Comparison of ENCODE assay signal across 9 mouse cellular contexts in genomic region chr8:87831116-87831515, GRCm38 (mm10).
A peak's percentile ranks its signal among the peaks of the same experiment; 100 is the strongest.
DNase-seq lines count a peak whose midpoint lies in the region; ATAC-seq and TF ChIP-seq lines count a peak whose summit lies in the region.
"Had no signal": no experiment of that assay in that cellular context is flagged by ENCODE, and none has a peak within 500 bp of the region (broad histone marks: within the 10 kb centered on the region; RNA-seq: fewer than 3 reads in every experiment).

No protein-coding gene starts in this region.

- no peak overlapping the region for H3K9ac ChIP-seq in heart, embryonic 12.5 days
- H3K9ac ChIP-seq in ES-E14 (ENCODE audit: insufficient read depth, low read depth, low read length, poor library complexity, severe bottlenecking), result peak overlapping the region; percentile 24; the same call in 1 of the 2 replicates
- H3K9ac ChIP-seq in forebrain, embryonic 13.5 days, result no peak overlapping the region
- H3K9ac ChIP-seq in midbrain, embryonic 11.5 days (ENCODE audit: low read length), result peak overlapping the region; percentile 52
- H3K9ac ChIP-seq: lung, embryonic 15.5 days had no signal

- no peak for ATAC-seq in heart, embryonic 12.5 days (ENCODE audit: insufficient number of reproducible peaks, low FRiP score)
- no peak for ATAC-seq in forebrain, embryonic 13.5 days
- peak; percentile 46 for ATAC-seq in midbrain, embryonic 11.5 days (ENCODE audit: low FRiP score)

- 22% methylated on average over 9 of the region's 9 CpGs for WGBS in heart, embryonic 12.5 days
- 4% methylated on average over 9 of the region's 9 CpGs for WGBS in forebrain, embryonic 13.5 days
- 3% methylated on average over 9 of the region's 9 CpGs for WGBS in midbrain, embryonic 11.5 days

- H3K9me3 ChIP-seq in heart, embryonic 12.5 days (replicated peaks), result no peaks in the 10 kb centered on the region
- H3K9me3 ChIP-seq in ES-E14 (ENCODE audit: control insufficient read depth, insufficient read depth, low read depth, low read length), result no peaks in the 10 kb centered on the region
- no peaks in the 10 kb centered on the region for H3K9me3 ChIP-seq in forebrain, embryonic 13.5 days (replicated peaks)
- H3K9me3 ChIP-seq in midbrain, embryonic 11.5 days (ENCODE audit: control insufficient read depth, low read length), result no peaks in the 10 kb centered on the region
- H3K9me3 ChIP-seq: lung, embryonic 15.5 days had no signal

- peak overlapping the region; percentile 36; the same call in 1 of the 2 replicates for H3K27ac ChIP-seq in heart, embryonic 12.5 days (ENCODE audit: poor library complexity, severe bottlenecking)
- H3K27ac ChIP-seq in ES-E14 (ENCODE audit: insufficient read depth, low read depth, low read length, poor library complexity, severe bottlenecking), result peak overlapping the region; percentile 17; the same call in 1 of the 2 replicates
- H3K27ac ChIP-seq in forebrain, embryonic 13.5 days, result peak overlapping the region; percentile 83
- H3K27ac ChIP-seq in midbrain, embryonic 11.5 days (ENCODE audit: low read depth, low read length), result peak overlapping the region; percentile 98
- H3K27ac ChIP-seq: lung, embryonic 15.5 days had no signal

- in situ Hi-C loops in ES-E14 (cut with MboI; ENCODE audit: low sequenced_read_pairs in 2 of 2, unreplicated experiment in 2 of 2), result no loop called here

- H3K4me3 ChIP-seq in heart, embryonic 12.5 days, result no peak overlapping the region
- H3K4me3 ChIP-seq in ES-E14 (ENCODE audit: insufficient read depth in 1 of 2, low read depth in 1 of 2, low read length in 2 of 2, poor library complexity in 1 of 2, severe bottlenecking in 1 of 2), result no peak overlapping the region
- H3K4me3 ChIP-seq in forebrain, embryonic 13.5 days, result no peak overlapping the region
- no peak overlapping the region for H3K4me3 ChIP-seq in midbrain, embryonic 11.5 days (ENCODE audit: low read depth, low read length)
- H3K4me3 ChIP-seq: lung, embryonic 15.5 days had no signal

- intact Hi-C loops in heart, postnatal 14 days (cut with DNase I), result no loop called here

- no peak for DNase-seq in heart, postnatal 14 days
- no peak for DNase-seq in ES-E14 (ENCODE audit: low read depth, low spot score)
- DNase-seq in midbrain, embryonic 11.5 days (ENCODE audit: low spot score, missing footprints), result peak; percentile 95
- DNase-seq in adrenal gland, postnatal 4 days (ENCODE audit: low spot score in 2 of 2), result no peak
- DNase-seq in cerebellum, adult 9-10 months, result no peak
- DNase-seq in lung, postnatal 14 days, result no peak

- H3K4me2 ChIP-seq in heart, embryonic 12.5 days, result no peak overlapping the region
- 0 out of 2 replicates have a peak overlapping the region, but pooled peaks have one; percentile 3 for H3K4me2 ChIP-seq in forebrain, embryonic 13.5 days
- H3K4me2 ChIP-seq in midbrain, embryonic 11.5 days, result peak overlapping the region; percentile 22; the same call in 1 of the 2 replicates
- H3K4me2 ChIP-seq: lung, embryonic 15.5 days had no signal

- H3K27me3 ChIP-seq in heart, embryonic 12.5 days (replicated peaks), result no peaks in the 10 kb centered on the region
- H3K27me3 ChIP-seq in forebrain, embryonic 13.5 days, result no peaks in the 10 kb centered on the region
- no peaks in the 10 kb centered on the region for H3K27me3 ChIP-seq in midbrain, embryonic 11.5 days (ENCODE audit: control insufficient read depth, insufficient read depth, low read length)
- H3K27me3 ChIP-seq: lung, embryonic 15.5 days had no signal

- H3K4me1 ChIP-seq in heart, embryonic 12.5 days (replicated peaks), result peaks cover 62% of the 10 kb centered on the region
- peaks cover 3 to 30% of the 10 kb centered on the region in 2 experiments; a peak in 2 of 4 replicates for H3K4me1 ChIP-seq in ES-E14 (ENCODE audit: control insufficient read depth in 2 of 2, insufficient read depth in 2 of 2, low read length in 2 of 2, poor library complexity in 1 of 2)
- peaks cover 65% of the 10 kb centered on the region for H3K4me1 ChIP-seq in forebrain, embryonic 13.5 days
- peaks cover 70% of the 10 kb centered on the region for H3K4me1 ChIP-seq in midbrain, embryonic 11.5 days (ENCODE audit: control insufficient read depth, insufficient read depth, low read length)

- H3K36me3 ChIP-seq in heart, embryonic 12.5 days, result no peaks in the 10 kb centered on the region
- no peaks in the 10 kb centered on the region for H3K36me3 ChIP-seq in ES-E14 (ENCODE audit: control insufficient read depth, insufficient read depth, low read length, poor library complexity, severe bottlenecking)
- no peaks in the 10 kb centered on the region for H3K36me3 ChIP-seq in forebrain, embryonic 13.5 days (ENCODE audit: poor library complexity, severe bottlenecking)
- H3K36me3 ChIP-seq in midbrain, embryonic 11.5 days (ENCODE audit: control insufficient read depth, insufficient read depth, low read length), result no peaks in the 10 kb centered on the region
- H3K36me3 ChIP-seq: lung, embryonic 15.5 days had no signal

TF ChIP-seq in ES-E14, 5 proteins besides CTCF, POLR2A, EP300 and RAD21:
- TF ChIP-seq CHD2 (IDR thresholded peaks at IDR 0.05; ENCODE audit: low read depth, low read length) (no peak), HCFC1 (IDR thresholded peaks at IDR 0.05; ENCODE audit: borderline replicate concordance, insufficient read depth, low read length) (no peak), MAFK (IDR thresholded peaks at IDR 0.05; ENCODE audit: insufficient read depth, low read depth, low read length) (no peak), ZNF384 (IDR thresholded peaks at IDR 0.05; ENCODE audit: low read depth, low read length) (no peak), ZC3H11A (IDR thresholded peaks at IDR 0.05; ENCODE audit: borderline replicate concordance, low read depth, low read length) (no peak)

Comparison
In these comparisons a context has a peak if more than half of its experiments do, and no peak if none do; other contexts are left out.
1. H3K27ac ChIP-seq: peak in every context shown above with its lines; median percentile 98 in midbrain, embryonic 11.5 days; 83 in forebrain, embryonic 13.5 days; 36 in heart, embryonic 12.5 days; 17 in ES-E14.
2. H3K9ac ChIP-seq: peak in ES-E14 (single experiment) and midbrain, embryonic 11.5 days (single experiment); none in heart, embryonic 12.5 days (single experiment) and forebrain, embryonic 13.5 days (single experiment).